Mouse (Mus musculus): ENCODE measurements around the gene Ggct. TPM values are rescaled to one million over a fixed set of nuclear protein-coding genes. Genes with fewer than 3 reads are reported as not detected.

Gene Ggct
- total RNA-seq, 2 experiments from 2014 or later = 24.3 to 24.7 TPM

GRCm38 (mm10) chr6:55001320-55001719, 8.6 kb upstream of the Ggct start:
- no peak for DNase-seq
- intact Hi-C loops (cut with DNase I) = no loop called here

- DNase-seq = no peak
- intact Hi-C loops (cut with DNase I) = no loop called here
These were observed 5.0 kb upstream of the Ggct start for GRCm38 (mm10) chr6:54997726-54998125.

- DNase-seq = no peak
- intact Hi-C loops (cut with DNase I) = no loop called here
These were observed 3.6 kb upstream of the Ggct start for GRCm38 (mm10) chr6:54996361-54996760.

DNA sequence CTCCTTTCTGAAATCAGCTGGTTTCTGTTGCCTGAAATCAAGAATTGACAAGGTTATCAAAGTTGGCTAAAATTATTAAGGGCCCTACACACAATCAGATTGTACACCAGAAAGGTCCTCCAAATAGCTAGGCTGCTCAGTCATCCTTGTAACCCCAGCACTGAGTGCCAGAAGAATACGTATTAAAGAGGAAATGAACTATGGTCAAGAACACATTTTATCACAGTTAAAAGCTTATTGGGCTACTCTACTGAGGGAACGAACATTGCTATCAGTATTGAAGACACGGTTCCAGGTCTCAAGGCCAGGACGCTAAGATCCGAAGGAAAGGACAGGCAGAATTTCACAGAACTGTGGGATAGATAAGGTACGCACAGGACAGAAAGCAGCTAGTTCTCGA, 609 bp downstream of the Ggct start:
- intact Hi-C loops (cut with DNase I) = loop anchor here (1.0 to 5.0 kb wide), 5 partner anchors 19 to 287 kb away; partner anchors contain the start of gene Znrf2
- no peak for DNase-seq

- no peak for DNase-seq
- intact Hi-C loops (cut with DNase I) = loop anchor here (5.0 kb wide), 2 partner anchors 59 to 174 kb away; partner anchors contain the start of gene Znrf2
These were observed 1.6 kb downstream of the Ggct start for GRCm38 (mm10) chr6:54991189-54991588.

GRCm38 (mm10) chr6:54988141-54988540, 4.6 kb downstream of the Ggct start:
- intact Hi-C loops (cut with DNase I) = no loop called here
- DNase-seq = no peak

DNA sequence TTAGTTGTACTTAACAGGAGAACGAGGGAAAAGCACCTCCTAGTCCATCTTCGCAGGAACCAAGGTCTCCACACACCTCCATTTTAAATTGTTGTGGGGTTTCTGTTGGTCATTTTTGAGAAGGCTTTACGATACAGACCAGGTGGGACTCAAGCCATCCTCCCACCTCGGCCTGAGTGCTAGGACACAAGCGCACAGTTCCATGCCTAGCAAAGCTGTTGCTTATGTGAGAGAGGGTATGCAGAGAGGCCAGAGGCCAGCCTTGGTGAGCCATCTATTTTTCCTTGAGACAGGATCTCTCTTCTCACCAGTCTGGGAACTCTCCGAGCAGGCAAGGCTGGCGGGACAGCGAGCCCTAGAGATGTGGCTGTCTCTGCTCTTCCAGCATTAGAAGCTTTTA, 8.7 kb downstream of the Ggct start:
- intact Hi-C loops (cut with DNase I) = no loop called here
- DNase-seq = no peak

DNA sequence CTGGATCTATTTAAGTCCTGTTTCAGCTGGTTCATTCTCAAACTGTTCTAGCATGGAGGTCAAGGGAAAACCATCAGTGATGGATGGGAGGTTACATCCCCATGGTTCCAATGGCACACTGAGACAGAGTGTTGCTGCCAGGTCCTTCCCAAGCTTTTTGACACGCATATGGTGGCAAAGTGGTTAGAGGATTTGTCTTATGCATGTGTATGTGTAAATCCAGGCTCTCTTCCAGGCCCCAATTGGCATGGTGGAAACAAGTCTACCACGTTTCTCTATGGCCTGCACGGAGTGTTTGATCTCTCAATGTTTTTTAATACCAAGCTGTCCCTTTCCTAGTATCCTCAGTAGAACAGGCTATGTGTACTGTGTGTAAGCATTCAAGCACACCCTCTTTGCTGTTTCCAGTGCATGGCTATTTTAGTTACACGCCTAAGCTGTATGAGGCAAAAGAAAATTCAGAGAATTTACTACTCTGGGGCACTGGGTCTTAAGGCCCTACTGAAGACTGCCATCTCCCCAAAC, 9.2 kb downstream of the Ggct start:
- no peak for DNase-seq

DNA sequence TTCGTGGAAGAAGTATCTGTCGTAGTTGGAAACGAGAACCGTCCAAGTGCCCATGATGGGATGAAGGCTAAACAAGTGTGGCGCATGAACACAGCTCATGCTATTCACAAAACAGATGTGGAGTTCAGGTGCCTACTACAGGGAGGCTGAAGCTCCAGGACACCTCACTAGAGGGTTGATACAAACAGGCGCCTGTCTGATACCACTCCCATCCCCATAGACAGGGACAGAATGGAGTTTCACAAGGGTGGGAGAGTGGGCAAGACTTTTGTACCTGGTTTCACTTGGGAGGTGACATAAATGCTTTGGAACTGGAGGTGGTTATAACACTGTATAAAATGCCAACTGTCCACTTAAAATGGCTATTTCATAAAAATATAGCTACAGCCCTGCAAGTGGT, 13.3 kb downstream of the Ggct start:
- intact Hi-C loops (cut with DNase I) = no loop called here
- DNase-seq = no peak

More for the DNA sequence above, 9.2 kb downstream of the Ggct start:
- intact Hi-C loops (cut with DNase I) = no loop called here

GRCm38 (mm10) chr6:54975616-54976015, 17.1 kb downstream of the Ggct start:
- DNase-seq = no peak
- intact Hi-C loops (cut with DNase I) = no loop called here

GRCm38 (mm10) chr6:54974501-54974900, 18.2 kb downstream of the Ggct start:
- intact Hi-C loops (cut with DNase I) = loop anchor here (5.0 kb wide), 1 partner anchor 267 kb away; no protein-coding TSS in a partner anchor
- DNase-seq = peak in 1 of 2 experiments; percentile 44

DNA sequence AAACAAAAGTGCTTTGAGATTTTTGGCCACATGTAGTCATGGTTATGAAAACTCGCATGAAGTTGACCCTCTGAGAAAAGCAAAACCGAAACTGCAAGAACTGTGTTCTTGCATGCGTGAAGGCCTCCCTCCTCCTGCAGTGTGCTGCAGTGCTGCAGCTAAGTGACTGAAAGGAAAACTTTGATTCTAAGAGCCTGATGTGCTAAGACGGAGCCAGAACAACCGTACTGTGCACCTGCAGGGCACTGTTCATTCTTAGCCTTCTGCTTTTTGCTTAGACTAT, 19.9 kb downstream of the Ggct start:
- intact Hi-C loops (cut with DNase I) = loop anchor here (1.0 to 5.0 kb wide), 5 partner anchors 19 to 266 kb away; partner anchors contain the start of genes Ggct and Znrf2
- DNase-seq = no peak

GRCm38 (mm10) chr6:54972111-54972928, 20.4 kb downstream of the Ggct start, which contains the start of gene Nod1:
Gene Nod1 (minus strand): TSS chr6:54972612.
- peak; percentile 85 to 90 for DNase-seq
- intact Hi-C loops (cut with DNase I) = loop anchor here (2.0 to 5.0 kb wide), 4 partner anchors 32 to 265 kb away; partner anchors contain the start of gene Znrf2

- intact Hi-C loops (cut with DNase I) = loop anchor here (2.0 to 5.0 kb wide), 4 partner anchors 31 to 264 kb away; partner anchors contain the start of gene Znrf2
- peak; percentile 55 to 66 for DNase-seq
These were observed 21.0 kb downstream of the Ggct start for GRCm38 (mm10) chr6:54971731-54972110.

DNA sequence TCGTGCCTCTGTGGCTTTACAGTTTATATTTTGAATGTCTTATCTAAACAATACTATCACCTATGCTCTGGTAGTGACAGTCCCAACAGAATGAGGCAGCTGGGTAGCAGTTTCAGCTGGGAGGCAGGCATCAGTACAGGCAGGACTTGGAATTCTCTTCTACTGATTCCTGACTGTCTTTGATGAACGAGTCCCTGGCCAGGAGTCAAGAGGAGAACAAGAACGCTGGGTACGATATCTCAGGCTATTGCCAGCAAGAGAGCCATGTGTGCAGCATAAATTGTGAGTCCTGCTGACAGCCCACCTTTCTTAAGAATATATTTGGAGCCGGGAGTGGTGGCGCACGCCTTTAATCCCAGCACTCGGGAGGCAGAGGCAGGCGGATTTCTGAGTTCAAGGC, 22.2 kb downstream of the Ggct start:
- DNase-seq = no peak
- intact Hi-C loops (cut with DNase I) = loop anchor here (5.0 kb wide), 1 partner anchor 263 kb away; no protein-coding TSS in a partner anchor

DNA sequence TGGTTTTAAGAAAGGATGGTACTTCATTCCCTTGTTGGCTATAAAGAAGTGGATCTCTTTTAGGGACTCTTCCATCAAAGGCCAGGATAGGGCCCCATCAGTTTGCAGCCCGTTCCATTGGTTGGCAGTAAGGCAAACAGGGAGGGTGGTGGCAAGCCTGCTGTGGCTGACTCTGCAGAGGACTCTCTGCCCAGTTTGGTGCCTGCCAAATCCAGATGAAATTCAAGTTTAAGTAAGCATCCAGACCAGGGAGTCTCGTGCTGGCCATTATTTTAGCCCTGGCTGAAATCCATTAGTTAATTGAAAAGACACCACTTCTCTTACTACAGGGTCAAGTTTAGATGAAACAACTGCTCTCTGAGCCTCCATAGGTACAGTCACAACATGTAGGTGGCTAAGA, 22.9 kb downstream of the Ggct start:
- intact Hi-C loops (cut with DNase I) = loop anchor here (5.0 kb wide), 1 partner anchor 262 kb away; no protein-coding TSS in a partner anchor
- DNase-seq = no peak

GRCm38 (mm10) chr6:54967591-54967990, 25.2 kb downstream of the Ggct start:
- intact Hi-C loops (cut with DNase I) = no loop called here
- no peak for DNase-seq

DNA sequence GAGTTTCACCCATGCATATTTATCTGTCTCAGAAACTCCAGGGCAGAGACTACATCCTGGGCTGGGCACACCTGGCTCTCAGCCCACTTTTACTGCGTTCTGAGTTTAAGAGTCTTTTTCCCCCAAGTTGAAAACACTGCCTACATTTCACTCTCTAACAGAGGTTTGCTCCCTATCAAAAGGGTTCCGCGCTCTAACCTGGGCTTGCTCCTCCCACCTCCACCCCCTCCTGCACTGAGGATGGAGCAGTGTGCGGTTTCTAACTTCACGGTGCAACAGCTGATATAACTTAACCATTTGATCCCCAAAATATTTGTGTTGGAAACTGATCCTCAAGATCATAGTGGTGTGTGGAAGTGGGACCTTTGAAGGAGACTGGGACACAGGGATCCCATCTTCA, 27.5 kb downstream of the Ggct start:
- intact Hi-C loops (cut with DNase I) = no loop called here

GRCm38 (mm10) chr6:54964755-54965154, 28.0 kb downstream of the Ggct start:
- DNase-seq = no peak
- intact Hi-C loops (cut with DNase I) = no loop called here

More for the DNA sequence above, 27.5 kb downstream of the Ggct start:
- DNase-seq = no peak

GRCm38 (mm10) chr6:54963599-54963998, 29.2 kb downstream of the Ggct start:
- no peak for DNase-seq
- intact Hi-C loops (cut with DNase I) = no loop called here

GRCm38 (mm10) chr6:54957655-54958054, 35.1 kb downstream of the Ggct start:
- intact Hi-C loops (cut with DNase I) = no loop called here
- DNase-seq = no peak

- intact Hi-C loops (cut with DNase I) = no loop called here
- DNase-seq = no peak
These were observed 36.3 kb downstream of the Ggct start for GRCm38 (mm10) chr6:54956425-54956824.
